Mouse (Mus musculus): ENCODE measurements around the gene Isyna1.

DNA sequence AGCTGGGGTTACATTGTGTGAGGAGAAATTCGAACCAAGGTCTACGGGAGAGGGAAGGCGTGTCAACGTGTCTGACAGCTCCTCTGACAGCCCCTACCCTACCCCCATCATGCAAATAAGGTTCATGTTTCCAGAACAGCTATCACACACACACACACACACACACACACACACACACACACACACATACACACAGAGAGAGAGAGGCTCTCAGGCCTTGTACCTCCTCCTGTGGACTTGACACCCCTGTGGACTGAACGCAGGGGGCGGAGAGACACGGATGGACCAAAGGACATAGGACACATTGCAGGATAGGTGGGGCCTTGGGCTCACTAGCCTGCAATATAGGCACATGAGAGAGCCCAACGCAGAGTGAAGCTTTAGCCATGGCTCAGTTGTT is 42.7 kb downstream of the Isyna1 start:
- TF ChIP-seq CTCF (IDR thresholded peaks at IDR 0.05; ENCODE audit: extremely low read depth, insufficient read depth, low read length) (no peak), POLR2A (IDR thresholded peaks at IDR 0.05; ENCODE audit: extremely low read depth, insufficient read depth, low read length) (no peak)
